Mouse (Mus musculus) layer of hippocampus, postnatal 14 days (tissue): ENCODE measurements around the gene Coil. TPM values are rescaled to one million over a fixed set of nuclear protein-coding genes. Genes with fewer than 3 reads are reported as not detected.
A peak's percentile ranks its signal among the peaks of the same experiment; 100 is the strongest.

ENCODE experiments used
- DNase-seq, 2 experiments: peaks; one replicate each; pipeline ENCODE4 v3.0.0; 2021 to 2022; ENCODE audit warnings: low spot score in 2 of 2, mixed read lengths in 1 of 2
- long read RNA-seq, 2 experiments: library from polyadenylated mRNA; stranded (forward); transcript quantifications; one replicate each; pipeline ENCODE4 v2.0.0; 2021
- total RNA-seq, 2 experiments: library from RNA; stranded (reverse); gene quantifications; 2 replicates each; pipeline ENCODE4 v1.2.3; 2021

Coil gene
- total RNA-seq, result 10 to 100 TPM; 16.3 to 19.5 TPM
- long read RNA-seq, experiment 1, transcript Coil-201 (7 exons, 2,607 nt), result major isoform, 24 of 28 reads
- long read RNA-seq, experiment 1, partial matches to known transcripts, result 1 of 28 reads
- long read RNA-seq, experiment 1, other reads (novel, unspliced or antisense), result 3 of 28 reads
- long read RNA-seq, experiment 2, transcript Coil-201 (7 exons, 2,607 nt), result major isoform, 28 of 33 reads
- long read RNA-seq, experiment 2, partial matches to known transcripts, result 0 of 33 reads
- long read RNA-seq, experiment 2, other reads (novel, unspliced or antisense), result 5 of 33 reads

- DNase-seq, result peak in 1 of 2 experiments; percentile 15
Observed at GRCm38 (mm10) chr11:88970202-88970732, at the start of gene Coil. Coil (plus strand) TSS chr11:88970252.

- no peak for DNase-seq
Observed at GRCm38 (mm10) chr11:88926566-88926965, 43.5 kb upstream of the Coil start.

DNA sequence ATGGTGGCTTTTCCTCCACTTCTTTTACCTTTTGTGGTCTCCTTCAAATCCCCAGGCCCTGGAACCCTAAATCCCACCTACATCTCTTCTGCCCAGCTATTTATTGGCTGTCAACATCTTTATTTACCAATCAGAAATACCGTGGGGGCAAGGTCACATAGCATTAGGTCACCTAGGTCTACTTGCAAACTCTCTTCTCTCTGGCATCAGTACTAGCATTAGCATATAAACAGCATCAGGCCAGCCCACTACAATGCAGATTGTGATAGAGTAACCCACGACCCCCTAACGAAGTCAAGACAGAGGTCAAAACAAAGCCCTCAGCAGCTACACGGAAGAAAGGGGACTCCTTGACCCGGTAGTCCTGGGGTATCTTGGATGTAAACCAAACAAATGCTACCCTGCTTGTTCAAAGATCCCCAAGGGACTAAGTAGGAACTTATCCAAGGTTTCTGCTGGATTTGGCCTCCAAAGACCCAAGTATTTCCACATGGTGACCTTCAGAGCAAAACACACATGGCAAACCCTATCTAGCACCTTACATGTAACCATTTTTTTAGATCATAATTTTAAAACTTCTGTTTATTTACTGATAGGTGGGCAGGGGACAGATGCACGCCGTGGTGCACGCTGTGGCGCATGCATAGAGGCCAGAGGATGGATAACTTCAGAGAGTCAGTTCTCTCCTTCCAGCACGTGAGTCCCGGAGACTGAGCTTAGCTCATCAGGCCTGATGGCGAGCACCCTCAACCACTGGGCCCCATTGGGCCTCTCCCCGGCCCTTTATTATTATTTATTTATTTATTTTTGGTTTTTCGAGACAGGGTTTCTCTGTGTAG is 38.1 kb upstream of the Coil start:
- DNase-seq, result no peak

DNA sequence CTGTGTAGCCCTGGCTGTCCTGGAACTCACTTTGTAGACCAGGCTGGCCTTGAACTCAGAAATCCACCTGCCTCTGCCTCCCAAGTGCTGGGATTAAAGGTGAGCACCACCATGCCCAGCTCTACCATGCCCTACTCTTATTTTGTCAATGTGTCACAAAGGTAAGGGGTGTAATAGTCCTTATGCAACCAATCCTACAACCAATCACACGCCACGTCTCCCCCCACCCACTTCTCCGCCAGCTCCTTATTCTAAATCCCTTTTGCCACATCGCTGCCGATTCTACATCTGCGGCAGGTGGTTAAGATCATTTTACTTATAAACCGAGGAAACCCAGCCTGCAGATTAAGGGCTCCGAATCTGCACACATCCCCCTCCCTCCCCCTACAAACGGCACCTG is 37.0 kb upstream of the Coil start:
- DNase-seq, result no peak

- DNase-seq, result no peak
Observed at GRCm38 (mm10) chr11:88934089-88935000, 35.7 kb upstream of the Coil start.

DNA sequence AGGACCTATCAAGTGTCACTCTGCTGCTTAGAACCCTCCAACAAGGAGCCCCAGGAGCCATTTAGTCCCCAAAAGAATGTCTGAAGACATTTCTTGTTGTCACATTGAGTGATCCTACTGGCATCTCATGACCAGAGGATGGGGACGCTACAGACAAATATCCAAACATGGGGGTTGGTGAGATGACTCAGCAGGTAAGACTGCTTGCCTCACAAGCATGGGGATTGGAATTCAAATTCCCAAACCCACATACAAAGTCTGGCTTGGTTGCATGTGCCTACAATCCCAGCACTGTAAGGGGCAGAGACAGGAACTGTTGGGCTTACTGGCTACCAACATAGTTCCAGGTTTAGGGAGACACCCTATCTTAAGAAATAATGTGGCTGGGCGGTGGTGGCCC is 32.2 kb upstream of the Coil start:
- DNase-seq, result no peak

GRCm38 (mm10) chr11:88938770-88939169 is 31.3 kb upstream of the Coil start:
- no peak for DNase-seq

GRCm38 (mm10) chr11:88939634-88940033 is 30.4 kb upstream of the Coil start:
- no peak for DNase-seq

DNA sequence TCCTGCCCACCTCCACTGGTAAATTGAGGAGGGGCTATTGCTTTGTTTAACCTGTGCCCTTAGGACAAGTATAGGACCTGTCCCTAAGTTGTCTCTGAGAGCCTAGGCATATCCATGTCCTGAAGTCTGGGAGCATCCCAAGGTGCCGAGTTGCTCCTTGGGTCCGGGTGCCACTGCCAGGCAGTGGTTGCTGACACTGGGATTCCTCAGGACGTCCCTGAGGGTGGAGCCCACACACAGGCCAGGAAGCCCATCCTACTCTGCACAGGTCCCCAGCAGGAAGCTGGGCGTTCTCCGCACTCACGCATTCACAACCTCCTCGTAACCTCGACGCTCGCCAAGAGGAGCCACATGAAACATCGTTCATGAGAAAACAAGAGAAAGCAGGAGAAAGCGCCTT is 28.6 kb upstream of the Coil start:
- no peak for DNase-seq

GRCm38 (mm10) chr11:88945971-88946585 is 24.0 kb upstream of the Coil start:
- no peak for DNase-seq

DNA sequence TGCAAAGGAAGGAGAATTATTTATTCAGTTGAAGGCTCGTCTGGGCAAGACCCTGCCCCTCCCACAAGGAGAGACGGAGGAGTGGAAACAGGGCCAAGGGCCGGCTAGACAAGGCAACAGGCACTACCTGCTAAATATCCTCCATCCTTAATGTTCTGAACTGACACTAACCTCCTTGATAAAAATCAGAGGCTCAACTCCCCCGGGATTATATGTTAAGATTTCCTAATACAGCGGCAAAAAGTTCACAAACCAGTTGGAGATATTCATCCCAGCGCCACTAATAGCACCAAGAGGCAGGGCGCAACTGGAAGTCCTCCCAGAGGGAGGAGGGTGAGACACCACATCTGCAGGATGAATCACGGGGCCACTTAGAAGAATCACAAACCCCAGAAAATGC is 21.2 kb upstream of the Coil start:
- no peak for DNase-seq

GRCm38 (mm10) chr11:88949802-88950639 is 20.0 kb upstream of the Coil start:
- DNase-seq, result no peak

- DNase-seq, result no peak
Observed at GRCm38 (mm10) chr11:88950640-88951250, 19.3 kb upstream of the Coil start.

GRCm38 (mm10) chr11:88951576-88951975 is 18.5 kb upstream of the Coil start:
- DNase-seq, result no peak

DNA sequence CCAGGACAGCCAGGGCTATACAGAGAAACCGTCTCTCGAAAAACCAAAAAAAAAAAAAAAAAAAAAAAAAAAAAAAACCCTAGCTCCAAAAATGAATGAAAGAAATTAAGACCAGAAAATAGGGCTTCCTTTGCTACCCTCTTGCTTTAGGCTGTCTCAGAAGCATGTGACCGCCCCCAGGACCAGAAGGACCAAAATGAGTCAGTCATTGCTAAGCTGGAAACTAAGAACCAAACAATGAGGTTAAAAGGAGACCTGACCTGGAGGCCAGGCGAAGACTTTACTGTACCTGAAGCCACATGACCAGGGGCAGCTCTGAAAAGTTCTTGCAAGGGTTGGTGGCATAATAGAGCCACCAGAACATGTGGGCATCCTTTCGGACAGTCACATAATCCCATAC is 17.9 kb upstream of the Coil start:
- DNase-seq, result no peak

GRCm38 (mm10) chr11:88953582-88953981 is 16.5 kb upstream of the Coil start:
- no peak for DNase-seq

DNA sequence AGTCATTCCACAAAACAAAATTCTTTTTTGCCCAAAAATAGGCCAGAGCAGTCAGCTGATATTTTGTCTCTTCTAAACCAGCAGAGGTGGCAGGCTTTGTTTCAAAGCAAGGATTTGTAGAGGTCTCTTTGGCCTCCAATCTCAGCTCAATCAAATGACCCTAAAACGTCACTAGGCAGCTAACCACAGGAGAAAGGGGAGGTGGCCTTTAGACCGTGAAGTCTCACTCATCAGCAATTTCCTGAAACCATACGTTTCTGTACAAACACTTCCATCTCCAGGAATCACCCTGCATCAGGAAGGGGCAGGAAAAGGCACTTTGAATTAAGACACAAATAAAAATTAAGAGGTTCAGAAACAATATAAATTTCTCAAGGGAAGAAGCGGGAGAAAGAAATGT is 15.2 kb upstream of the Coil start:
- peak in 1 of 2 experiments; percentile 10 for DNase-seq

GRCm38 (mm10) chr11:88955217-88955969 is 14.7 kb upstream of the Coil start, which contains the start of gene Scpep1:
Scpep1 (minus strand) TSS chr11:88955465.
- DNase-seq, result peak; percentile 89 to 96

- no peak for DNase-seq
Observed at GRCm38 (mm10) chr11:88958851-88959250, 11.2 kb upstream of the Coil start.
